Mouse (Mus musculus): ENCODE results near the gene Ccdc42.

Gene Ccdc42

DNA sequence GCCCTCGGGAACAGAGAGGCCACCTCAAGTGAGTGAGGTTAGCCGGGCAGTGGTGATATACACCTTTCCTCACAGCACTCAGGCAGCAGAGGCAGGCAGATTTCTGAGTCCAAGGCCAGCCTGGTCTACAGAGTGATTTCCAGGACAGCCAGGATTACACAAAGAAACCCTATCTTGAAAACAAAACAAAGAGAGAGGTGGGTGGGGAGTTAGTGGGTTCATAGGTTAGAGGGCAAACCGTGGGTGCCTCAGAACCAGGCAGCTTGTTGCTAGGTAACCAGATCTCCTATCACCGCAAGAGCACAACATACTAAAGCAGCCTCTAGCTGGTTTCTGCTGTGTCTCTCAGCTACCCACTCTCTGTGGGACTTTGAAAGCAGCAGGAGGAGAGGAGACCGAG, at the start of gene Ccdc42:
TSS of gene Ccdc42 (plus strand) at position 301 of the 400 bp plus-strand sequence.
- CTCF ChIA-PET: no interaction called here

GRCm38 (mm10) chr11:68539621-68540020, 47.2 kb upstream of the Ccdc42 start:
- CTCF ChIA-PET: no interaction called here

DNA sequence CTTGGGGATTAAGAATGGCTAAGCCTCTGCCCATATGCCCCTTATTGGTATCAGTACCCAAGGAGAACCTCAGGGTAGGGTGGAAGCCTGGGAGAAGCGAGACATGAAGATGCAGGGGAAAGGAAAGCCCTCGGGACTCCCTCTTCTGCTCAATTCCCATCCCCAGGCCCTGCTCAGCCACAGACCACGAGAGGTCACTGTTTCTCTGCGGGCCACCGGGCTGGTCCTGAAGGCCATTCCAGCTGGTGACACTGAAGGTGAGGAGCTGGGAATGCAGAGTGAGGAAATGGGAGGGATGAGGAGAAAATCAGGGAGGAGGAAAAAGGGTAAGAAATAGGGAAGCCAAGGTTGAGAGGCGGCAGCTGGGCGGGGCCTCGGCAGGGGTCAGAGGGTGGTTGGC, 42.3 kb upstream of the Ccdc42 start:
- CTCF ChIA-PET: no interaction called here

GRCm38 (mm10) chr11:68545172-68545571, 41.6 kb upstream of the Ccdc42 start:
- CTCF ChIA-PET: no interaction called here

DNA sequence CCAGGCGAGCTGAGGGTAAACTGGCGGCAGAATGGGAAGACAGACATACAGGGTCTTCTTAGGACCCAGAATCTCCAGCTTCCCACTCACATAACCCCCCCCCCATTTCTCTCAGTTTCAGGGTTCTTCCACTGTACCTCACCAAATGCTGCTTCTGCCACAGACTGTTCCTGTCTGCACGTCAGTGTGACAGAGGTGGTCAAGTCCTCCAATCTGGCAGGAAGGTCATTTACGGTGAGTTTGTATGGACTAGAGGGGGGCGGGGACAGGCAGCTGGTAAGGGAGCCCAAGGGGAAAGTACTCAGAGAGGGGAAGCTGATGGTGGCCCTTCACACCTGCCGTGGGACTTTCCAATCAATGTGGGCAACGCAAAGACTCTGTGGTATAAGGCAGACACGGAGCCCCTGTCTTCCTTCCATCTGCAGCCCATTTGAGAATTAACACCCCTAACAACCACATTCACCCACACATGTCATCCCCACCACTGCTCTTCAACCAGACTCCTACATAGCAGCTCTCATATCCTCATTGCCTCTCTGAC, 41.1 kb upstream of the Ccdc42 start:
- CTCF ChIA-PET: no interaction called here

DNA sequence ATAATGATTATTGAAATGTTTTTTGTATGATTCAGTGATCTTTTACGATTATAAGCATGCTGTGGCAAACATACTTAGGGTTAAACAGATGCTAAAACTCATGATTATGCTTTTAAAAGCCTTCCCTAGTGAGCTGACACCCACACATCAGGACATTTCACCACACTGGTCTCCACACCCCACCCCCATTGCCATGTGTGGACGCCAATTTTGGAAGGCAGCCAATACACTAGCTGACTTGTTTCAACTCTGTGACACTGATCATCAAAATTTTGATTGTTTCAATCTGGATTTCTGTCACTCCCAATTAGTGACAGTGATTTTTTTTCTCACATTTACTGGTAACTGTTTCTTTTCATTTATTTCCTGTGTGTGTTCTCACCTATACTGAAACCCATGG, 39.3 kb upstream of the Ccdc42 start:
- CTCF ChIA-PET: no interaction called here

- CTCF ChIA-PET: interaction anchor here (1.1 to 2.1 kb wide), 2 partner anchors 22 to 65 kb away, joined by 3 to 13 read pairs; no protein-coding TSS in a partner anchor
Measured at GRCm38 (mm10) chr11:68549597-68549996, 37.2 kb upstream of the Ccdc42 start.

- CTCF ChIA-PET: interaction anchor here (2.1 kb wide), 1 partner anchor 66 kb away, joined by 13 read pairs; no protein-coding TSS in a partner anchor
Measured at GRCm38 (mm10) chr11:68550358-68550757, 36.5 kb upstream of the Ccdc42 start.

DNA sequence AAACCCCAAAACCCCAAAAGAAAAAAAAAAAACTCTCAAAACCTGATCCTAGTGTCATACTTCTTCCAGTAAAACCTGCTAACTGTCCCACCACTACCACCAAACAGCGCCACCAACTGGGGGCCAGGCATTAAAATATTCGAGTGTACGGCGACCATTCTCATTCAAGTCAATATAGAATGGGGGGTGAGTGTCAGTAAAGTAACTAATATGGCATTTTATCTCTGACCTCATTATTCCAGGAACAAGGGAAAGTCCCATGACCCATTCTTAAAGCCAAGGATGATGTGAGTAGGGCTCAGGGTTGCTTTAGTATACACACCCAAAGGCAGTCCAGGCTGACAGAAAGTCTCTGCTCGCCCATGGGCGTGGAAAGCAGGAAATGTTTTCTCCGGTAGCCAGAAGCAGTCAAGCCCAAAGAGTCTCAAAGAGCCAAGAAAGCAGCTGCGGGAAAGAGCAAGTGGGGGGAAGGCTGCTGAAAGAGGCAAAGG, 32.8 kb upstream of the Ccdc42 start:
- CTCF ChIA-PET: interaction anchor here (0.5 kb wide), 1 partner anchor 610 kb away, joined by 3 read pairs; no protein-coding TSS in a partner anchor

DNA sequence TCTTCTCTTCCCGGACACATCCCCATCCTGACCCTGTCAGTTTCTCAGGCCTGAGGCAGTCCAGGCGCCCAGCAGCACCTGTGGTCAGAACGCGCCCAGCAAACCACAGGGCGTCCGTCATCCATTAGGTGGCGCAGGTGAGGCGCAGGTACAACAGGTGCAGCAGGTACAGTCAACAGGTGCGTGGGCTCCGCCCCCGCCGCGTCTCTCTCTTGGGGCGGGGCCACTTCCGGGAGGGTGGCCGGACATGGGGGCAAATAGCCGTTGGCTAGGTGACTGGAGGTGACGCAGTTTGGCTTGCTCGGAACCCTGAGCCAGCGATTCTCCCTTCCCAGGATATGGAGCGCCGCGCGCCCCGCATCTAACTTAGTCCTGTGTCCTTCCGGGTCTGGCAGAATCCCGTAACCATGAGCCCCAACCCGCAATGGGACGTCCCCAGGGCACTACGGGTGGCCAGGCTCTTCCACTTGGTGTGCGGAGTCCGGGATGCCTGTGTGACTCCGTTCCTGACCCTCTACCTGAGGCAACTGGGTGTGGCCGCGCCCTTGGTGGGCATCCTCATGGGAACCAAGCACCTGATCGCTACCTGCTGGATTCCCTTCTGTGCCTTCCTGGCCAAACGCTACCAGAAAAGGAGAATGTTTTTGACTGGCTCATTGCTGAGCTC, 30.8 kb upstream of the Ccdc42 start, which contains the start of gene Mfsd6l:
TSS of gene Mfsd6l (plus strand) at position 269 of the 667 bp plus-strand sequence.
- CTCF ChIA-PET: no interaction called here

DNA sequence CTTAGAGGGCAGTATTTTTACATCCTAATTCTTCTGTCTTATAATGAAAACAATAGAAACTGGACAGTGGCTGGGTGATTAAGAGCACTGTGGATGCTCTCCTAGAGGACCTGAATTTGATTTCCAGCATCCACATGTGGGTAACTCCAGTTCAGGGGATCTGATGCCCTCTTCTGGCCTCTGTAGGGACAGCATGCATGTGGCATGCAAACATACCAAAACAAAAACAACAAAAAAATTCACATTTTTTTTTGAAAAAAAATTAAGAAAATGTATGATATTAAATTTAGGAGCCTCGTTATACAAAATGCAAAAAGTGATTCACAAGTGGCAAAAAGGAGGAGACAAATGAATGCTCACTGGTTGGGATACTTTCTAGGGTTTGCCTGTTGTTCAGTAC, 27.3 kb upstream of the Ccdc42 start:
- CTCF ChIA-PET: interaction anchor here (1.0 kb wide), 1 partner anchor 74 kb away, joined by 5 read pairs; no protein-coding TSS in a partner anchor

- CTCF ChIA-PET: interaction anchor here (0.6 kb wide), 1 partner anchor 38 kb away, joined by 11 read pairs; no protein-coding TSS in a partner anchor
Measured at GRCm38 (mm10) chr11:68561957-68562950, 24.6 kb upstream of the Ccdc42 start.

DNA sequence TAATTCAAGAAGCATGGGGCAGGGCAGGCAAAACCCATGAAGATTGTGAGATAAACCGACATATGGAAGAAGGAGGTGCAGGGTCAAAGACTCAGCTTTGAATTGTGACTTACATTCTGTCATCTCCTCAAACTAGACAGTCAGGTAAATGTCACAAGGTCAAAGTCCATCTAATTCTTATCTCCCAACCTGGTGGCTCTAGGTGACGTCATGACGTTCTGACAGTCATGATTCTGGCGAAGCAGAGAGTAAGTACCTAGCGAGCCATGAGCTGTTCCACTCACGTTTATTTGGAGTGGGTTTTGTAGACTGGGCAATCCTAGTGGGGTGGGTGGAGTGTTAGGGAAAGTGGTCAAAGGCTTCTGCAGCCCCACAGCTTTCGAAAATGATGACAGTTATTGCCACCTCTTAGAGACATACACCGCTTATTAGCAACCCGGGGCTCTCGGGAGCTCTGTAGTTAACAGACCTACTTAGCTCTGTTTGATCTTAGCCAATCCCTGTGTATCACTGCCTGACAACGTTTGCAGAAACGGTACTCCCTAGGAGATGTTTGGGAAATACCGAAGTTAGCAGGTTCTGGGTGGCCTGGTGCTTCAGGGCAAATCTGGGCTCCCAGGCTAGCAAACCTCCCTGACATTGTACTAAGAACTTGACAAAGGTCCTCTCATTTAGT, 22.3 kb upstream of the Ccdc42 start:
- CTCF ChIA-PET: no interaction called here

GRCm38 (mm10) chr11:68565032-68565429, 21.8 kb upstream of the Ccdc42 start:
- CTCF ChIA-PET: no interaction called here

- CTCF ChIA-PET: interaction anchor here (1.1 kb wide), 1 partner anchor 30 kb away, joined by 3 read pairs; no protein-coding TSS in a partner anchor
Measured at GRCm38 (mm10) chr11:68566447-68567059, 20.3 kb upstream of the Ccdc42 start.

GRCm38 (mm10) chr11:68570861-68571260, 16.0 kb upstream of the Ccdc42 start:
- CTCF ChIA-PET: interaction anchor here (0.7 kb wide), 1 partner anchor 75 kb away, joined by 5 read pairs; no protein-coding TSS in a partner anchor

DNA sequence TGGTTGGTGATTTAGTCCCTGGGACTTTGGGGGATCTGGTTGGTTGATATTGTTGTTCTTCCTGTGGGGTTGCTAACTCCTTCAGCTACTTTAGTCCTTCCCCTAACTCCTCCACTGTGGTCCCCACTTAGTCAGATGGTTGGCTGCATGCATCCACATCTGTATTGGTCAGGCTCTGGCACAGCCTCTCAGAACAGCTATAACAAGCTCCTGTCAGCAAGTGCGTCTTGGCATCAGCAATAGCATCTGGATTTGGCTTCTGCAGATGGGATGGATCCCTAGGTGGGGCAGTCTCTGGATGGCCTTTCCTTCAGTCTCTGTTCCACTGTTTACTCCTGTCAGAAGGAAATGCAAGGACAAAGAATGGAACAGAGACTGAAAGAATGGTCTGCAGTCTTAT, 9.7 kb upstream of the Ccdc42 start:
- CTCF ChIA-PET: no interaction called here

DNA sequence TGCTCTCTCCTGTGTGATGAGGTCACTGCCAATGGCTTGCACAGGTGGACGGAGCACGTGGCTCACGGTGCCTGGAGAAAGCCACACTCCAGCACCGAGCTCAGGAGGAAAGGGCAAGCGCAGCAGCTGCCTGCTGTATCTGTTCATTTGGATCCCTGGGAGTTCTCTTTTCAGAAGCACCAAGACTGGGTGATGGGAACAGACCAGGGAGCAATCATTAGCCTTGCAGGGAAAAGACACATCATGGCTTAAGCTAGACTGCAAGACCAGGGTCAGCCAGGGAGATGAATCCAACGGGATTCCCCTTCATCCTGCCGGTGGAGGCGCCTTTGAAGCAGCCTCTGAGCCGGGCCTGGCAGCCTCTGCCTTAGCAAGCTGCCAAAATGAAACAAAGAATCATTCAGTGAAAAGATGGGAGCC, 7.3 kb upstream of the Ccdc42 start:
- CTCF ChIA-PET: interaction anchor here (0.6 kb wide), 1 partner anchor 10 kb away, joined by 3 read pairs; no protein-coding TSS in a partner anchor

- CTCF ChIA-PET: interaction anchor here (0.6 kb wide), 2 partner anchors 44 to 167 kb away, joined by 5 to 15 read pairs; no protein-coding TSS in a partner anchor
Measured at GRCm38 (mm10) chr11:68580566-68580965, 6.3 kb upstream of the Ccdc42 start.

DNA sequence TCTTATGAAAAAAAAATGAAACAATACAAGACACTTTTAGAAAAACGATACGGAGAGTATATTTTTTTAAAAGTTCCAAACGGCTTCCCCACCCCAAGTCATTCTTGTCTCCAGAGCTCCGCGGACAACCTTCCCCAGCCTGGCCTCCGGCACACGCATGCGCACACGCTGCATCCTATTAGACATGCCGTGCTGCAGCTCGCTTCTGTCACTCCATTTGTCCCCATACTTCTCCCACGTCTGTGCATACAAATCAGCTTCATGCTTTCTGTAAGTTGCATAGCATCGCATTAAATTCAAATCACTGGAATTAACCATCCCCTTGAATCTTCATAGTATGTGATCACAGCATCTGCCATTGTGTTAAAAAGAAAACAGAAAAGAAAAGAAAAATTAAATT, 3.6 kb upstream of the Ccdc42 start:
- CTCF ChIA-PET: no interaction called here

Measured in spleen, embryonic (tissue).